Mouse (Mus musculus) splenic B cell, adult 2 months (primary cell): ENCODE measurements around the gene Rad1.
"Not testable (repeated sequence)": the region's sequence is repeated elsewhere in the genome, so short reads cannot be mapped to it uniquely, and the experiment has no call there.

Source experiments
- DNase-seq: peaks from one replicate; pipeline ENCODE4 v3.0.0-alpha.2; 2011; ENCODE audit warnings: low read depth, low spot score
- H3K27me3 ChIP-seq: 2 replicates; pipeline ENCODE4 v1.6.1; 2012; ENCODE audit warnings: mild to moderate bottlenecking, low read length, moderate library complexity, mixed read lengths; ENCODE audit not compliant: control insufficient read depth, poor library complexity, insufficient read depth, severe bottlenecking
- H3K36me3 ChIP-seq: 2 replicates; pipeline ENCODE4 v1.6.1; 2012; ENCODE audit warnings: mild to moderate bottlenecking, low read length, moderate library complexity, mixed read lengths; ENCODE audit not compliant: control insufficient read depth, poor library complexity, insufficient read depth, severe bottlenecking

Gene Rad1

DNA sequence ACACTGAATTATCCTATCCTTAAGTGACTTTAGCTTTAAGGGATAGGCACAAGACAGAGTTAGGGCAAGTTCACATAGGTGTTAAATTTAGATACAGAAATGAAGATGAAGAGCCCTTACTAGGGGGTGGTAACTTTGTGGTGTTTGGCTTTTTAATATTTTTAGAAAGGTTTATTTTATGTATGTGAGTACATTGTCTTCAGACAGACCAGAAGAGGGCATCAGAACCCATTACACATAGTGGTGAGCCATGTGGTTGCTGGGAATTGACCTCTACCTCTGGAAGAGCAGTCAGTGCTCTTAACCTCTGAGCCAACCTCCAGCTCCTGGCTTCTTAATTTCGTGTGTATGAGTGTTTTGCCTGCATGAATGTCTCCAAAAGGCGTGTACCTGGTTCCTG, 1.4 kb downstream of the Rad1 start:
- Histone ChIP-seq H3K36me3 (peaks cover 7% of the 10 kb centered on the region), H3K27me3 (no peaks in the 10 kb centered on the region)
- DNase-seq = no peak

DNA sequence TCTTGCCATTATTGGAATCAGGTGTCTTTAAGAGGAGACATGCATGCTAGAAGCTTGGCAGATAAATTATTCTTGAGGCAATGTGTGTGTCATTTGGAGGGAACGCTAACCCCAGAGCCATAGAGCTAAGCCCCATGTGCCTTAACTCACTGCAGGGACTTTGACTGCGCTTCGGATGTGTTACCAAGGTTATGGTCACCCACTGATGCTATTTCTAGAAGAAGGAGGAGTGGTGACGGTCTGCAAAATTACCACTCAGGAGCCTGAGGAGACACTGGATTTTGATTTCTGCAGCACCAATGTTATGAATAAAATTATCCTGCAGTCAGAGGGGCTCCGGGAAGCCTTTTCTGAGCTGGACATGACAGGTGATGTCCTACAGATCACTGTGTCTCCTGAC, 4.3 kb downstream of the Rad1 start:
- H3K27me3 ChIP-seq = no peaks in the 10 kb centered on the region
- DNase-seq = no peak
- peaks cover 9% of the 10 kb centered on the region for H3K36me3 ChIP-seq

DNA sequence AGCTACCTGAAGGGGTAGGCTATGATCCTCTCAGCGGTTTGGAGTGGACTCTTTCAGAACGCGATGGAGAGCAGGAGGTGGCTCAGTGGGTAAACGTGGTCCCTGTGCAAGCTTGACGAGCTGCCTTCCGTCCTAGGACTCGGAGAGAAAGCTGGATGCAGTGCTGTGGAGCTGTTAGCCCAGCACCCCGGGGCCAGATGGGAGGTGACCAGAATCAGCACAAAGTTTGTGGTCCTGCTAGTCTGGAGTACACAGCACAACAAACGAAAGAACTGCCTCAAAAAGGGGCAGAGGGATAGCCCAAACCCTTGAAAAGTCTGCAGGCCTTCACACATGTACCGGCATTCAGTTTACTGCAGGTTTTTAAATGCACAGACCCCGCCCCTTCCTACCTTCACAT, 10.1 kb downstream of the Rad1 start:
- H3K36me3 ChIP-seq = peaks cover 7% of the 10 kb centered on the region; the same call in 1 of the 2 replicates
- no peaks in the 10 kb centered on the region for H3K27me3 ChIP-seq
- no peak for DNase-seq

DNA sequence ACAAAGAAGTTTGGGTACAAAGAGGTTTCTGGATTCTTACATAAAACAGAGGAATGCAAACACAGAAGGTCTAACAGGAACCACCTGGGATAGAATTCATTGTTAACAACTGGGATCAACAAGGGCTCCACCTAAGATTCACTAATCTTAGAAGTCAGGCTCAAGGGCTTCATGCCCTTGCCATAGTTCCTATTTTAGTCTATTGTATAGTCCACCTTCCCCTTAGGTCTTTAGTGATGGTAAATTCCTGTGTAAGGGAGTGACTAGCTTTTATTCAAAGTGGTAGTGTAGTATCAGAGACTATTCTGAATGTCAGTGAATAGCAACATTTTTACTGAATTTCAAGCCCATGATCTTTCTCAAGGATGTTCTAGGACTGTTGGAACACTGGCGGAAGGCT, 10.9 kb downstream of the Rad1 start:
- H3K36me3 ChIP-seq, H3K27me3 ChIP-seq, DNase-seq: not testable (repeated sequence)

DNA sequence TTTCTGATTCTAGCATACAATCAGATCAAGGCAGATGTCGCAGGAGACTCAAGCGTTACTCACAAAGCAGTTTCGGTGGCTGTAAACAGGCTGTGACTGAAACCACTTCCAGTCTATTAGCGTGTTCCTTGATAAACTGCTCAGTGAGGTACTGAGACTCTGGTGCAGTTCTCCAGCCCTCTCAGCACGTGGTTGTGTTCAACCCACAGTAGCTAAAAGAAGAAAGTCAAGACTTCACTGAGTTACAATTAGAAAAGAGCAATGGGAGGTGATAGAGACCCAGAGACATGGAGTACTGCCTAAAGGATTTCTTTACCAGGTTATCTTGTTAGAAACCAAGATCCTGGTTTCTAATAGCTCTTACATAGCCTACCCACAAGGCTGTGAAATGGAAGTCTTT, 13.8 kb downstream of the Rad1 start:
- Histone ChIP-seq H3K27me3 (no peaks in the 10 kb centered on the region), H3K36me3 (0 out of 2 replicates have a peak, but pooled peaks cover 2% of the 10 kb centered on the region)
- DNase-seq = no peak

DNA sequence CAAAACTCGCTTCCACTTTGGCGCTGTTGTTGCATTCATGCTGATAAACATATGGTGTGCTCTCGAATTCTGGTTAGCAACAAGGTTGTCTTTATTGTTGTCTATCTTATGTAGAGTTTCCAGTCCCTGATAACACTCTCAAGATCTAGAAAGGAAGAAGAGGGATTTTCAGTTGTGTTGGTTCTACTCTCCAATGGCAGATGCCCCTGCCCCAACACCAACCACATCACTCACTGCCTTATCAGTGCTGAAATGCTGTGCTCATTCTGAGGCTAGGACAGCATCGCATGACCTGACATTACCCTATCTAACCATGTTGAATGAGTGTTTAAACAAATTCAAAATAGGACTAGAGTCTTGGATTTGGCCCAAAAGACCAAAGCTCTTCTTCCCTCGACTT, 14.2 kb downstream of the Rad1 start:
- DNase-seq = no peak
- Histone ChIP-seq H3K27me3 (no peaks in the 10 kb centered on the region), H3K36me3 (0 out of 2 replicates have a peak, but pooled peaks cover 2% of the 10 kb centered on the region)

DNA sequence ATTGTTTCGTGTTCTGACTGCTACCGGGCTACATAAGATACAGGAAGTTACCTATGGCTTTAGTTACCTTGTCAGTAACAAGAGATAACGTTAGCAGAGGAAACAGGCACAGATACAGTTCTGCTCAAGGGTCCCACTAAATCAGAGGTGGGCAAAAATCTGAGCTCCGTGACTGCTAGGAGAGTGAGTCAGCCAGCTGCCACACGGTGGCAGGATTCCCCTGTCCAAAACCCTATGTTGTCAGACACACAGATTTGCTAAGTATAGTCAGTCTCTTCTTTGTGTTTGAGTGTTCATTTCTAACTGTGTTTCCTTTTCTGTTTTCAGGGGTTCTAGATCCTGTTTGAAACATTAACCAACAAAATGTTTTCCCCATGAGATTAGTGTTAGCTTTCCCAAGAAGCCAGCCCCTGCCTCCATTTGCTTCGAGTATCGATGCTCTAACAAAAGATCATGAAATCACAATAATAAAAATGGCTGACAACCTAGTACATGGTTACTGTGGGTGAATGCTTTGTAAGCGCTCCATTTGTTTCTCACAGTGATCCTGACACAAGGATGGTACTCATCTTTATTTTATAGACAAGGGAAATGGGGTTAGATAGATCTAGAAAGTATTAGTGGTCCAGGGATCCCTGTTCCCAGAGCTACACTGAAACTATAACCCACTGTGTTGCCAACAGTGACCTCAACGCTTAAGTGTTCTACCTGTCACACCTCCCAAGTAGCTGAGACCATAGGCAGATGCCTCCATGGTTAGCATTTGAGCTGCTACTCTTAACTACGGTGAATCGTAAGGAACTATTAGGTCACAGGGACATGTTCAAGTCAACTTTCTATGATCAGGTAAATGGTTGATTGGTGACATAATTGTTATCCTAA, 15.3 kb downstream of the Rad1 start:
- Histone ChIP-seq H3K36me3 (0 out of 2 replicates have a peak, but pooled peaks cover under 1% of the 10 kb centered on the region), H3K27me3 (no peaks in the 10 kb centered on the region)
- peak; percentile 36 for DNase-seq

DNA sequence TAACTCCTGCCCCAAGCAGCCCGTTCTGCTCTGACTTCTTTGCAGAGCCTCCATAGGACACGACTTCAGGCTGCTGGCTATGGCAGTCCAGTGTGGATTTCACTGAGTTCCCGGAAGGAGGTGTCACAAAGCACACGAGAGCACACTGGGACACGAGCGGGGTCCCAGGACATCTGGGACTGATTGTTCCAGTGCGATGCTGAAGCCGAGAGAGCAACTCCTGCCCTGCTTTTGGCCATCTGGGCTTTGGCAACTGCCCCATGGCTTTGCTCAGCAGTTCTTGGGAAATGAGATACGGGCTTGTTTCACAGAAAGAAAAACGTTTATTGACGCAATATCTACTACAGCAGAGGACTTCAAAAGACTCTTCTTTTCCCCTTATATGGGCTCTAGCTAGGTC, 20.3 kb downstream of the Rad1 start:
- no peak for DNase-seq
- Histone ChIP-seq H3K36me3 (no peaks in the 10 kb centered on the region), H3K27me3 (no peaks in the 10 kb centered on the region)

DNA sequence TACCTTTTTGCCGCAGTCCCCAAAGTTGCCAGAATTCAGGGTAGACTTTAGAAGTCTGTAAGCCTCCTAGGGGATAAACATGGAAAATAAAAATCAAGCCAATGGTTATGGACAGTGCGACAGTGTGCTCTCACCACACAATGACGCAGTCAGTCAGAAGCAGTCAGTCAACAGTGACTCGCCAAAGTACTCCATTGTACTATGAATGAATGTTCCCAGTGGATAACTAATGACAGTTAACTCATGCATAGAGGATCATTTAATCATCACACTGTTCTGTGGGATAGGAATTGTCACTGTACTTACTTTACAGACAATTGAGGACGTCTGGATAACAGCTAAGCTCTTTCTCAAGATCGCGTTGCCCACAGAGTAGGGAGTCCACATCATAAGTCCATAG, 29.3 kb downstream of the Rad1 start:
- H3K36me3 ChIP-seq = no peaks in the 10 kb centered on the region
- no peak for DNase-seq
- no peaks in the 10 kb centered on the region for H3K27me3 ChIP-seq

DNA sequence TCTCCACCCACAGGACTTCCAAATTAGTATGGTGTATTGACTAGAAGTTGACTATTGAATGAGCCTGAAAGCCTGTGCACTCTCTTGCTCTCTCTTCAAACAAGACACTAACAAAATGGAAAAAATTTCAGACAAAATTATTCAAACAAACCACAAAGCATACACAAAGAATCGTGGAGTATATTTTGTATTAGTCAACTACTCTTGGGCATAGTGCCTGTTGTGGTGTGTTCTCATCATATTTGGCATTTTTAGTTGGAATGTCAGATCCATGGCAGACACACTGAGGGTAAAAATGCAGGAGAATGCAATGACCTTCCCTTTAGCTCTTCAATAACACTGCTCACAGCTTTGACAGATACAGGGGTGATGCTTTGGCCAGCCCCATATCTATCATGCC, 40.1 kb downstream of the Rad1 start:
- DNase-seq = no peak
- Histone ChIP-seq H3K36me3 (no peaks in the 10 kb centered on the region), H3K27me3 (no peaks in the 10 kb centered on the region)

DNA sequence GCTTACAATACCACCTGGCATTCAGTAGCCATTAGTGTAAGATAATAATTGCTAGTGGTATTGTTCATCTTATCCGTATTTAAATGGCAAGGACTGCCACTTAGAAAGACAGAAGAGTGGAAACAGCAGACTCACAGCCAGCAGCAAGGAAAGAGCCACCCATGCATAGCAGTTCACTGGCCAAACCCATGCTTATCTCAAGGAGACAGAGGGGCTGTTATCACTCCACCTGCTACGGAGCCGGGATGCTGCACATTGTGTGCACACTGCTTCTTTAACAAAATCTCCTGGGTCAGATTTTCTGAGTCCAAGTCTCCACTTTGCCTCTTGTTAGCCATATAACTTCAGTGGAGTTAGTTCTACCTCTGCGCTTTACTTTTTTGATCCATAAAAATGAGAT, 45.5 kb downstream of the Rad1 start:
- Histone ChIP-seq H3K27me3 (no peaks in the 10 kb centered on the region), H3K36me3 (no peaks in the 10 kb centered on the region)
- DNase-seq = no peak

DNA sequence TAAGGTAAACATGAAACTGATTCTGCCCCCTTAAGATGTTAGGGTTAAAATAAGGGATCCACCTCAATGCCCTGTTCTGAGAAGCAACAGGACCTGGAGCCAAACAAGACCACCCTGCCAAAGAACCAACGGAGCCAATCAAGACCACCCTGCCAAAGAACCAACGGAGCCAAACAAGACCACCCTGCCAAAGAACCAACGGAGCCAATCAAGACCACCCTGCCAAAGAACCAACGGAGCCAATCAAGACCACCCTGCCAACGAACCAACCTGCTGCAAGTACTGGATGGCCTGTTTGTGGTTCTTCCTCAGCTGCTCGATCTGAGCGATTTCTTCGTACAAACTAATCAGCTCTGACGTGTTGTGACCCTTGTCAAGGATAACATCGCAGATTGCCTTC, 47.5 kb downstream of the Rad1 start:
- not testable (repeated sequence) for DNase-seq, H3K36me3 ChIP-seq, H3K27me3 ChIP-seq

DNA sequence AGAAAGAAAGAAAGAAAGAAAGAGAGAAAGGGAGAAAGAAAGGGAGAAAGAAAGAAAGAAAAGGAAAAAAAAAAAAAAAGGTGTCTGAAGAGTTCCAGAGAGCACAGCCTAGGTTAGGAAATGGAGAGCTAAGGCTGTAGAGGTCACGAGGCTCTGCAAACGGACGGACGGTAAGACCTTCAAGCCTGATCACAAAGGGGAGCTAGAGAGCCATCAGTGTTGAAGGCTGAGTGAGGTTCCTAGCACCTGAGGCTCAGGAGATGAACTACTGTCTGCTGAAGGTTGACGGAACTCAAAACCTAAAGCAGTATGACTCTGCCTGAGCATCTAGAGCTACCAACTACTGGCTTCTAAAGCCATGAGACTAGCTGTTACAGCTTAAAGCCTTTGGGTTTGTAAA, 48.8 kb downstream of the Rad1 start:
- no peak for DNase-seq
- no peaks in the 10 kb centered on the region for H3K27me3 ChIP-seq
- no peaks in the 10 kb centered on the region for H3K36me3 ChIP-seq

DNA sequence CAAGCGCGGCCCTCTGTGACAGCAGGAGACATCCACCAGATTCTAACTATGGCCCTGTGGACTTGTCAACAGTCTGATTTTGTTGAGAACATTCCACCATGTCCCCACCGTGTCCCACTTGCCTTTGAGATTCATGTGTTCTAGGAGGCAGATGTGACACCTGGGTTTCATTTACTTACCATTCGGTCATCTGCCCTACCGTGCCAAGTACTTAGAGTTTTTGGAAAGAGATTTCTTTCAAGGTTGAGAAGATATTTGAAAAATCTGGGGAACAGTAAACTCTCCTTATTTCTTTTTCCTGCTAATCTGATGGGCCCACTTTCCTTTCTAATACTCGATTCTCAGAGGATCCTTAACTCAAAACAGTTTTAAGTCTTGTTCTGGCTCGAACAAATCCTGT, 50.2 kb downstream of the Rad1 start:
- no peak for DNase-seq
- H3K36me3 ChIP-seq = no peaks in the 10 kb centered on the region
- no peaks in the 10 kb centered on the region for H3K27me3 ChIP-seq

DNA sequence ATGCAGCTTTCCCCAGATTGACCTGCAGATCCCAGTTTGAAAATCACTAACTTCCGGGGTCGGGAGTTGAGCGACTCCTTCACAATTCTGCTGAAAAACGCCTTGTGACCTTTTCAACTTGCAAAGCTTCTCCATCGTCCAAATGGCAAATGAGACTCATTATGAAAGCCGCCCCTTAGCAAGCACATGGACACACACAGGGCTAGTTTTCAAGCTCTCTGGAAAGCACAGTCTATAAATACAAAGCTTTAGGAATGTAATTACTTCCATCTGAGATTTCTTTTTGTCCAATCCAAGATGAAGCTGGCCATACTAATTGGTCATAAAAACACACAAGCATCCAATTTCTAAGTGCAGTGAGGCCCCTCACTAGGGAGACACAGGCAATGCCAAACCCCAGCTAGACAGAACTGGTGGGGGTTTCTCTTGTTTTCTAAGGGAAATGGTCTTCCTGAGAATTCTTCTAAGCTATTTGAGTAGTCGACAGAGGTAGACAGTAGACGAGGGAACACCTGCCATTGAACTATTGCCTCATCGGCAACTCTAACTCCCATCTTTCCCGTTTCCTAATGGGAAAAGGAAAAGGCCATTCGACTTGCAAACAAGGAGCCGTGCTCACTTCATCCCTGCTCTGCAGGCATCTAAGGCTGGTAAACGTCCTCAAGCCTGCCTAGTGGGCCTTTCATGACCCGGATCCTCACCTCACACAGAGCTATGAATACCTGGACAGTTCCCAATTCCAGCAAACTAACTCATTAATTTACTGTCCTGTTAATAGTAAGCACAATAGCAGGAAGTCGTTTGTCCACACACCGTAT, 54.7 kb downstream of the Rad1 start:
- Histone ChIP-seq H3K36me3 (no peaks in the 10 kb centered on the region), H3K27me3 (no peaks in the 10 kb centered on the region)
- DNase-seq = no peak
